In genomic region chr2:152029252-152030082, GRCm38 (mm10) we compare ENCODE assay signal across 8 mouse cellular contexts. TPM values are rescaled to one million over a fixed set of nuclear protein-coding genes. Genes with fewer than 3 reads are reported as not detected.
A peak's percentile ranks its signal among the peaks of the same experiment; 100 is the strongest.
DNase-seq lines count a peak whose midpoint lies in the region; ATAC-seq and TF ChIP-seq lines count a peak whose summit lies in the region.

No protein-coding gene starts in this region.

- ATAC-seq in forebrain, embryonic 11.5 days (replicated peaks; ENCODE audit: low FRiP score) = peak; percentile 96
- ATAC-seq in heart, embryonic 16.5 days (replicated peaks; ENCODE audit: extremely low read depth, insufficient read depth, low FRiP score) = peak; percentile 90
- ATAC-seq in liver, embryonic 13.5 days (ENCODE audit: low read depth) = peak; percentile 93
- peak; percentile 93 for ATAC-seq in stomach, embryonic 15.5 days (ENCODE audit: insufficient read depth, low FRiP score, low read depth)

- no peak overlapping the region for H3K27ac ChIP-seq in CH12.LX (ENCODE audit: insufficient read depth, low read depth)
- H3K27ac ChIP-seq in forebrain, embryonic 11.5 days (ENCODE audit: low read depth, low read length) = peak overlapping the region; percentile 60
- no peak overlapping the region for H3K27ac ChIP-seq in heart, embryonic 16.5 days (ENCODE audit: low read length)
- H3K27ac ChIP-seq in liver, embryonic 13.5 days = no peak overlapping the region
- no peak overlapping the region for H3K27ac ChIP-seq in stomach, embryonic 15.5 days

- no peaks in the 10 kb centered on the region for H3K79me2 ChIP-seq in CH12.LX (replicated peaks; ENCODE audit: control insufficient read depth, extremely low read depth, insufficient read depth, poor library complexity, severe bottlenecking)

- DNase-seq in CH12.LX (ENCODE audit: extremely low read depth) = peak; percentile 86
- peak; percentile 88 for DNase-seq in c-Kit-positive CD71-positive TER-119-negative erythroid progenitor cells, embryonic 14.5 days (ENCODE audit: low read depth)
- DNase-seq in forebrain, embryonic 11.5 days (ENCODE audit: low spot score) = peak; percentile 99
- DNase-seq in kidney, postnatal 25 days = peak; percentile 91 to 94
- DNase-seq in liver, embryonic 13.5 days = peak; percentile 68
- DNase-seq in neural tube, embryonic 10.5 days (ENCODE audit: extremely low spot score, low spot score) = peak; percentile 98

- dilution Hi-C loops in CH12.LX (cut with MboI; ENCODE audit: extremely low pct_ligation_motif_present, extremely low pct_unique_long_range_greater_than_20kb, low sequenced_read_pairs) = no loop called here

- no peak for TF ChIP-seq EP300 in CH12.LX (IDR thresholded peaks at IDR 0.05; ENCODE audit: low read length)

- WGBS in forebrain, embryonic 11.5 days = 2% methylated on average over 54 of the region's 54 CpGs
- WGBS in heart, embryonic 16.5 days = 1% methylated on average over 54 of the region's 54 CpGs
- 2% methylated on average over 54 of the region's 54 CpGs for WGBS in liver, embryonic 13.5 days (ENCODE audit: insufficient replicate concordance)
- 1% methylated on average over 54 of the region's 54 CpGs for WGBS in stomach, embryonic 15.5 days

- no peak overlapping the region for H3K9ac ChIP-seq in CH12.LX (ENCODE audit: insufficient read depth, low read depth)
- peak overlapping the region; percentile 60 for H3K9ac ChIP-seq in forebrain, embryonic 11.5 days (ENCODE audit: low read length)
- peak overlapping the region; percentile 71 for H3K9ac ChIP-seq in heart, embryonic 16.5 days (ENCODE audit: low read length)
- H3K9ac ChIP-seq in liver, embryonic 13.5 days = peak overlapping the region; percentile 42; the same call in 1 of the 2 replicates
- H3K9ac ChIP-seq in stomach, embryonic 15.5 days = peak overlapping the region; percentile 34

- peak; percentile 79 for TF ChIP-seq RAD21 in CH12.LX (IDR thresholded peaks at IDR 0.05; ENCODE audit: low read depth, low read length)

- H3K36me3 ChIP-seq in CH12.LX (replicated peaks in 1 of 2; ENCODE audit: control insufficient read depth in 1 of 2, insufficient read depth in 1 of 2, low read length in 1 of 2) = no peaks in the 10 kb centered on the region
- no peaks in the 10 kb centered on the region for H3K36me3 ChIP-seq in forebrain, embryonic 11.5 days (ENCODE audit: control insufficient read depth, insufficient read depth, low read length)
- H3K36me3 ChIP-seq in heart, embryonic 16.5 days (ENCODE audit: control insufficient read depth, insufficient read depth) = no peaks in the 10 kb centered on the region
- no peaks in the 10 kb centered on the region for H3K36me3 ChIP-seq in liver, embryonic 13.5 days
- no peaks in the 10 kb centered on the region for H3K36me3 ChIP-seq in stomach, embryonic 15.5 days

- H3K9me3 ChIP-seq in CH12.LX (replicated peaks; ENCODE audit: low read length) = peaks cover 18% of the 10 kb centered on the region
- H3K9me3 ChIP-seq in forebrain, embryonic 11.5 days (ENCODE audit: control insufficient read depth, low read length) = no peaks in the 10 kb centered on the region
- no peaks in the 10 kb centered on the region for H3K9me3 ChIP-seq in heart, embryonic 16.5 days (replicated peaks; ENCODE audit: control insufficient read depth, low read length)
- H3K9me3 ChIP-seq in liver, embryonic 13.5 days (replicated peaks) = no peaks in the 10 kb centered on the region
- no peaks in the 10 kb centered on the region for H3K9me3 ChIP-seq in stomach, embryonic 15.5 days

- no peak for TF ChIP-seq POLR2A in CH12.LX (IDR thresholded peaks at IDR 0.05; ENCODE audit: low read depth, low read length)

- peaks cover 94% of the 10 kb centered on the region for H3K27me3 ChIP-seq in CH12.LX (replicated peaks)
- peaks cover 6% of the 10 kb centered on the region for H3K27me3 ChIP-seq in forebrain, embryonic 11.5 days (ENCODE audit: control insufficient read depth, insufficient read depth, low read length)
- peaks cover 47% of the 10 kb centered on the region for H3K27me3 ChIP-seq in heart, embryonic 16.5 days (ENCODE audit: control insufficient read depth, insufficient read depth, low read length)
- peaks cover 67% of the 10 kb centered on the region for H3K27me3 ChIP-seq in liver, embryonic 13.5 days
- peaks cover 42% of the 10 kb centered on the region for H3K27me3 ChIP-seq in stomach, embryonic 15.5 days (replicated peaks)

- peaks cover 0 to 5% of the 10 kb centered on the region in 2 experiments; a peak in 2 of 4 replicates for H3K4me1 ChIP-seq in CH12.LX (ENCODE audit: control insufficient read depth in 1 of 2, insufficient read depth in 2 of 2)
- H3K4me1 ChIP-seq in forebrain, embryonic 11.5 days (replicated peaks; ENCODE audit: control insufficient read depth, insufficient read depth, low read length) = peaks cover 3% of the 10 kb centered on the region; the same call in 1 of the 2 replicates
- 0 out of 2 replicates have a peak, but pooled peaks cover 2% of the 10 kb centered on the region for H3K4me1 ChIP-seq in heart, embryonic 16.5 days (ENCODE audit: control insufficient read depth, insufficient read depth, low read length)
- peaks cover 8% of the 10 kb centered on the region for H3K4me1 ChIP-seq in liver, embryonic 13.5 days (replicated peaks)
- 0 out of 2 replicates have a peak, but pooled peaks cover 3% of the 10 kb centered on the region for H3K4me1 ChIP-seq in stomach, embryonic 15.5 days

- H3K4me2 ChIP-seq in CH12.LX (ENCODE audit: insufficient read depth, low read depth, poor library complexity, severe bottlenecking) = peak overlapping the region; percentile 39
- peak overlapping the region; percentile 79 for H3K4me2 ChIP-seq in forebrain, embryonic 11.5 days (ENCODE audit: low read depth, low read length, severe bottlenecking)
- peak overlapping the region; percentile 99 for H3K4me2 ChIP-seq in heart, embryonic 16.5 days (ENCODE audit: low read depth, low read length)
- peak overlapping the region; percentile 79 for H3K4me2 ChIP-seq in liver, embryonic 13.5 days
- peak overlapping the region; percentile 96 for H3K4me2 ChIP-seq in stomach, embryonic 15.5 days

- in situ Hi-C loops in CH12.LX (cut with MboI; ENCODE audit: low pct_ligation_motif_present, low pct_unique_long_range_greater_than_20kb, low sequenced_read_pairs) = loop anchor here (10.0 kb wide), 1 partner anchor 335 kb away; no protein-coding TSS in a partner anchor

- TF ChIP-seq CTCF in CH12.LX (conservative IDR thresholded peaks at IDR 0.05 in 1 of 2, IDR thresholded peaks at IDR 0.05 in 1 of 2; ENCODE audit: low read depth in 2 of 2, low read length in 2 of 2) = peak; percentile 20 to 80; a peak in 3 of 4 replicates

- H3K4me3 ChIP-seq in CH12.LX (replicated peaks in 1 of 3; ENCODE audit: low read depth in 2 of 3, low read length in 2 of 3, poor library complexity in 1 of 3) = peak overlapping the region in 2 of 3 experiments; percentile 8 to 30
- peak overlapping the region; percentile 46 for H3K4me3 ChIP-seq in forebrain, embryonic 11.5 days (ENCODE audit: low read depth, low read length)
- H3K4me3 ChIP-seq in heart, embryonic 16.5 days (ENCODE audit: low read length) = peak overlapping the region; percentile 74
- H3K4me3 ChIP-seq in liver, embryonic 13.5 days (replicated peaks) = peak overlapping the region; percentile 57
- peak overlapping the region; percentile 60 for H3K4me3 ChIP-seq in stomach, embryonic 15.5 days (replicated peaks)

TF ChIP-seq in CH12.LX, 34 proteins besides CTCF, POLR2A, EP300 and RAD21:
- TF ChIP-seq ZMIZ1 (IDR thresholded peaks at IDR 0.05; ENCODE audit: low read depth, low read length) (no peak), SMC3 (IDR thresholded peaks at IDR 0.05; ENCODE audit: low read depth, low read length) (peak; percentile 79)
TF ChIP-seq in CH12.LX: peak in this region for 1.

RNA-seq across cellular contexts. Expression of gene Slc52a3, which starts 33.2 kb away (rescaled TPM):
- total RNA-seq in CH12.LX (2012; rRNA removed) (0.17 and 0.55 TPM in 2 replicates), CH12.LX (2014; rRNA removed) (0.23 TPM in 1 of 2 replicates, not detected in the other)
- polyA plus RNA-seq in CH12.LX (2012; ENCODE audit: insufficient read length, low read depth) = 0.12 and 0.17 TPM in 2 replicates
- polyA plus RNA-seq in forebrain, embryonic 11.5 days (2014; fragmentation: Nextera tagmentation; extraction: Ambion mirVana) = 1.0 and 1.4 TPM in 2 replicates
- 1.1 TPM in 2 replicates for polyA plus RNA-seq in heart, embryonic 16.5 days (2015; fragmentation: Nextera tagmentation; extraction: Ambion mirVana)
- polyA plus RNA-seq in liver, embryonic 13.5 days (2015; fragmentation: Nextera tagmentation; extraction: Ambion mirVana) = 1.3 and 1.5 TPM in 2 replicates
- 4.9 and 7.3 TPM in 2 replicates for polyA plus RNA-seq in stomach, embryonic 15.5 days (2015; fragmentation: Nextera tagmentation; extraction: Ambion mirVana)

RNA-seq across cellular contexts. Expression of gene Fam110a, which starts 49.4 kb away (rescaled TPM):
- 8.9 and 9.8 TPM in 2 replicates for total RNA-seq in CH12.LX (2012; rRNA removed)
- 3.0 and 3.7 TPM in 2 replicates for total RNA-seq in CH12.LX (2014; rRNA removed)
- 5.2 and 6.3 TPM in 2 replicates for polyA plus RNA-seq in CH12.LX (2012; ENCODE audit: insufficient read length, low read depth)
- 85.6 and 88.1 TPM in 2 replicates for polyA plus RNA-seq in forebrain, embryonic 11.5 days (2014; fragmentation: Nextera tagmentation; extraction: Ambion mirVana)
- polyA plus RNA-seq in heart, embryonic 16.5 days (2015; fragmentation: Nextera tagmentation; extraction: Ambion mirVana) = 10.9 and 12.3 TPM in 2 replicates
- 10.9 and 11.2 TPM in 2 replicates for polyA plus RNA-seq in liver, embryonic 13.5 days (2015; fragmentation: Nextera tagmentation; extraction: Ambion mirVana)
- 26.8 TPM in 2 replicates for polyA plus RNA-seq in stomach, embryonic 15.5 days (2015; fragmentation: Nextera tagmentation; extraction: Ambion mirVana)

RNA-seq across cellular contexts. Expression of gene Scrt2, which starts 51.9 kb away (rescaled TPM):
- total RNA-seq in CH12.LX (2012; rRNA removed) (not detected in 2 replicates), CH12.LX (2014; rRNA removed) (not detected in 2 replicates)
- not detected in 2 replicates for polyA plus RNA-seq in CH12.LX (2012; ENCODE audit: insufficient read length, low read depth)
- polyA plus RNA-seq in forebrain, embryonic 11.5 days (2014; fragmentation: Nextera tagmentation; extraction: Ambion mirVana) = 10.0 and 11.3 TPM in 2 replicates
- not detected in 2 replicates for polyA plus RNA-seq in heart, embryonic 16.5 days (2015; fragmentation: Nextera tagmentation; extraction: Ambion mirVana)
- polyA plus RNA-seq in liver, embryonic 13.5 days (2015; fragmentation: Nextera tagmentation; extraction: Ambion mirVana) = not detected in 2 replicates
- polyA plus RNA-seq in stomach, embryonic 15.5 days (2015; fragmentation: Nextera tagmentation; extraction: Ambion mirVana) = 0.04 and 0.05 TPM in 2 replicates

Comparison
In these comparisons a context has a peak if more than half of its experiments do, and no peak if none do; other contexts are left out.
1. H3K4me2 ChIP-seq: peak in every context shown above with its lines; median percentile 99 in heart, embryonic 16.5 days; 96 in stomach, embryonic 15.5 days; 79 in forebrain, embryonic 11.5 days; 79 in liver, embryonic 13.5 days; 39 in CH12.LX.
2. H3K4me3 ChIP-seq: peak in every context shown above with its lines; median percentile 74 in heart, embryonic 16.5 days; 60 in stomach, embryonic 15.5 days; 57 in liver, embryonic 13.5 days; 46 in forebrain, embryonic 11.5 days; 19 in CH12.LX.
3. RNA of gene Scrt2, which starts 51.9 kb away (polyA plus RNA-seq): 10.0 to 11.3 TPM in forebrain, embryonic 11.5 days; 0.04 to 0.05 TPM in stomach, embryonic 15.5 days, not detected in CH12.LX, not detected in heart, embryonic 16.5 days and not detected in liver, embryonic 13.5 days; every median in the first group is over 10 times any median in the second.
4. Peak in every context shown above with its lines, with median percentiles within 50 percentile points of each other: DNase-seq and ATAC-seq.